Mouse (Mus musculus): Measurements from ENCODE around the gene Sigirr. TPM values are rescaled to one million over a fixed set of nuclear protein-coding genes. Genes with fewer than 3 reads are reported as not detected.

Gene Sigirr
- total RNA-seq, 2 experiments from 2014 or later: 2.1 to 2.5 TPM

GRCm38 (mm10) chr7:141064175-141064574 is 36.2 kb downstream of the Sigirr start:
- no peak for TF ChIP-seq CTCF (conservative IDR thresholded peaks at IDR 0.05)

GRCm38 (mm10) chr7:141063353-141063752 is 37.0 kb downstream of the Sigirr start:
- no peak for TF ChIP-seq CTCF (conservative IDR thresholded peaks at IDR 0.05)
- H3K27ac ChIP-seq: peak overlapping the region; percentile 94; the same call in 1 of the 2 replicates
- no peak for DNase-seq (ENCODE audit: low spot score in 2 of 2)
- no peak overlapping the region for H3K4me3 ChIP-seq

More at GRCm38 (mm10) chr7:141064175-141064574, 36.2 kb downstream of the Sigirr start:
- Histone ChIP-seq H3K27ac (no peak overlapping the region), H3K4me3 (no peak overlapping the region)
- no peak for DNase-seq (ENCODE audit: low spot score in 2 of 2)

GRCm38 (mm10) chr7:141062525-141062924 is 37.8 kb downstream of the Sigirr start:
- H3K4me3 ChIP-seq: peak overlapping the region; percentile 88; the same call in 1 of the 2 replicates
- peak overlapping the region; percentile 94; the same call in 1 of the 2 replicates for H3K27ac ChIP-seq

GRCm38 (mm10) chr7:141061269-141061692 is 39.1 kb downstream of the Sigirr start:
- H3K4me3 ChIP-seq: peak overlapping the region; percentile 88
- TF ChIP-seq CTCF (conservative IDR thresholded peaks at IDR 0.05): no peak
- no peak for DNase-seq (ENCODE audit: low spot score in 2 of 2)
- H3K27ac ChIP-seq: peak overlapping the region; percentile 94

More at GRCm38 (mm10) chr7:141062525-141062924, 37.8 kb downstream of the Sigirr start:
- no peak for TF ChIP-seq CTCF (conservative IDR thresholded peaks at IDR 0.05)
- DNase-seq (ENCODE audit: low spot score in 2 of 2): no peak

DNA sequence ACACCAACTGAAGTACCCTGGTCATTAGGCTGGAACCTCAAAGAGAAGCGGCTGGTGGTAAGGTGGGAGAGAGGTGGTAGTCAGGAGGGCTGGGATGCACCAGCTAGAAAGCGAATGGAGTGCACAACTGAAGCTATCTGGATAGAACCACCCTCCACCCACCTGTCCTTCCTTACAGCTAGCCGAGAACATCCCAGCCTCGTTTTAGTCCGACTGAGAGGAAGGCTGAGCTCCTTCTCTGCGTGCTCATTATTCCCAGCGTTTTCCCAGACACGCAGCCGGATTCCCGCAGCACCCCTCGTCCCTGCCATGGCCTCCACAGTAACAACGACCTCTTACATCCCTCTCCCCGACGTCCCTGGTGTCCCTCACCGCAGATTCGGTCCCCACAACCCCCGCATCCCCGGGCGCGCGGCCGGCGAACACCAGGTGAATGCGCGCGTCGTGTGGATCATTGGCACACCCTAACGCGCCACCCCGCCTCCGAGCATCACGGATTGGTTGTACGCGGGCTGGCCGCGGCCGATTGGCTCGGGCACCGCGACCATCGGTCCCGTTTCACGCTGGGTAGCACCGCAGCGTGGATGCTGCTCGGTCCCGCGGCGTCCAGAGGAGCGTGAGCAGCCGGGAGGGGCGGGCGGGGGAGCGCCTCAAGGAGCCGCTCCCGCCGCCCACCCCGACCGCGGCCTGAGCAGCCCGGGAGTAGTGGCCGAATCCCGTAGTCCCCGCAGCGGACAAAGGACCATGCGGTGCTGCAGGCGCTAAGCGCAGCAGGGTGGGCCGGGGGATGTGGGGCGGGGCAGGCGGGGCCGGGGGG is 39.7 kb downstream of the Sigirr start, which contains the start of gene B4galnt4:
Gene B4galnt4 (plus strand): TSS at position 679 of the 817 bp plus-strand sequence.
- TF ChIP-seq CTCF (conservative IDR thresholded peaks at IDR 0.05): no peak
- Histone ChIP-seq H3K27ac (peak within 1 kb of the TSS; percentile 94), H3K4me3 (peak within 1 kb of the TSS; percentile 88)
- DNase-seq (ENCODE audit: low spot score in 2 of 2): peak; percentile 91 to 94

DNA sequence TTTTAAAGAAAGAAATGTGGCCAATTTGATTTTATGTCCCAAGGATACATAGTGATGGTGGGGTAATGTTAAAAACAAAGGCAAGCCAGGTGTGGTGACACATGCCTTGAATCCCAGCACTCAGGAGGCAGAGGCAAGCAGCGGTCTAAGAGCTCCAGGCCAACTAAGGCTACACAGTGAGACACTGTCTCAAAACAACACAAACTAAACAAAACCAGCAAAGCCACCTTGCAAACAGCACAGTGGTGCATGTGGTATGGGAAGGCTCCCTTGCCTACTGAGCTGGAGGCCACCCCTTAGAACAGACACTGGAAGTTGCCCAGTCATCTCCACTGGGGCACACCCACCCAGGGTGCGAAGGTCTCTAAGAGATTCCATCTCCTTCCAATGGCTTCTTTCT is 40.4 kb downstream of the Sigirr start:
- TF ChIP-seq CTCF (conservative IDR thresholded peaks at IDR 0.05): no peak
- Histone ChIP-seq H3K4me3 (peak overlapping the region; percentile 88), H3K27ac (peak overlapping the region; percentile 94)
- no peak for DNase-seq (ENCODE audit: low spot score in 2 of 2)

GRCm38 (mm10) chr7:141058601-141059341 is 41.6 kb downstream of the Sigirr start:
- Histone ChIP-seq H3K27ac (no peak overlapping the region), H3K4me3 (no peak overlapping the region)
- TF ChIP-seq CTCF (conservative IDR thresholded peaks at IDR 0.05): no peak
- DNase-seq (ENCODE audit: low spot score in 2 of 2): no peak

DNA sequence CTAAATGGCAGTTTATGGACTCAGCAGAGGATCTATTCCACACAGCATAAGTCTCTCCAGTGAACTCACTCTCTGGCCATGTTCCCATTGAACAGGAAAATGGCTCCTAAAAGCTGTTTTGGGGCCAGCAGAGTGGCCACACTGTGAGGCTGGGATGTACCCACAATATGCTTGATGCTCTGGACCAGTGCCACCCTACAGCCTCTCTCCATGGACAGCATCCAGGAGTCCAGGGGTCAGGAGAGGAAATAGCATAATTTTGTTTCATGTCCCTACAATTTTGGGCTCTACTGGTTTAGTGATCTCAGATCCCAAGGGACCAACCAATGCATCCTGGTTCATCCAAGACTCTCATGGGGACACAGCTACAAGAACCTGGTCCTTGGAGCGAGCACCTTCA is 42.8 kb downstream of the Sigirr start:
- no peak for DNase-seq (ENCODE audit: low spot score in 2 of 2)
- no peak overlapping the region for H3K27ac ChIP-seq
- H3K4me3 ChIP-seq: no peak overlapping the region
- no peak for TF ChIP-seq CTCF (conservative IDR thresholded peaks at IDR 0.05)

- no peak overlapping the region for H3K27ac ChIP-seq
- no peak for TF ChIP-seq CTCF (conservative IDR thresholded peaks at IDR 0.05)
- no peak for DNase-seq (ENCODE audit: low spot score in 2 of 2)
Measured at GRCm38 (mm10) chr7:141056976-141057375, 43.4 kb downstream of the Sigirr start.

GRCm38 (mm10) chr7:141055785-141056184 is 44.6 kb downstream of the Sigirr start:
- Histone ChIP-seq H3K4me3 (no peak overlapping the region), H3K27ac (no peak overlapping the region)
- no peak for DNase-seq (ENCODE audit: low spot score in 2 of 2)
- TF ChIP-seq CTCF (conservative IDR thresholded peaks at IDR 0.05): peak; percentile 34

More at GRCm38 (mm10) chr7:141056976-141057375, 43.4 kb downstream of the Sigirr start:
- no peak overlapping the region for H3K4me3 ChIP-seq

DNA sequence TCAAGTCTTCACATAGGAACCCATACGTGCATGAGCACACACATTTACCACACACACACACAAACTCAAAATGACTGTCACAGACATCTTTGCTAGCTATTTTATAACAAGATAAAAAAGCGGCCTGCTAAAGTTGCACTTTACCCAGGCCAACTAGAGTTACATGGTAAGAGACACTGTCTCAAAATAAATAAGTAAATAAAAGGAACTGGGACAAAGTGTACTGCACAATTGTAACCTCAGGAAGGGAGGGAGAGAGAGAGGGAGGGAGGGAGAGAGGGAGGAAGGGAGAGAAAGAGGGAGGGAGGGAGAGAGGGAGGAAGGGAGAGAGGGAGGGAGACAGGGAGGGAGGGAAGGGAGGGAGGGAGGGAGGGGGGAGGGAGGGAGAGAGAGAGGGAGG is 48.0 kb downstream of the Sigirr start:
- DNase-seq (ENCODE audit: low spot score in 2 of 2): no peak
- Histone ChIP-seq H3K27ac (no peak overlapping the region), H3K4me3 (no peak overlapping the region)
- TF ChIP-seq CTCF (conservative IDR thresholded peaks at IDR 0.05): no peak

DNA sequence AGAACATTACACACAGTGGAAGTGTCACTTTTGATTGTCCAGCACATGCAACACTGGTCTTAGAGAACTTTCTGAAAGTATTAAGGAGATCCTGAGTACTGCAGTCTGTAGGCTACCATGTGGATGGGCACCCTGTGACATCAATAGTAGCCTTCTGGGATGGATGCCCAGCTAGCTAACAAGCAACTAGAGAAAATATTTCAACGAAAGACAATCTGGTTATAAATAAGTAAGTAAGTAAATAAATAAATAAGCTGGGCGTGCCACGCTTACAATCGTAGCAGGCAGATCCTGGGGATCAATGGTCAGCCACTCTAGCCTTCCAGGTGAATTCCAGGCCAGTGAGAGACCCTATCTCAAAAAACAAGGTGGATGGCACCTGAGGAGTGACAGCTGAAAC is 48.4 kb downstream of the Sigirr start:
- no peak for TF ChIP-seq CTCF (conservative IDR thresholded peaks at IDR 0.05)
- DNase-seq (ENCODE audit: low spot score in 2 of 2): no peak
- Histone ChIP-seq H3K4me3 (no peak overlapping the region), H3K27ac (no peak overlapping the region)

DNA sequence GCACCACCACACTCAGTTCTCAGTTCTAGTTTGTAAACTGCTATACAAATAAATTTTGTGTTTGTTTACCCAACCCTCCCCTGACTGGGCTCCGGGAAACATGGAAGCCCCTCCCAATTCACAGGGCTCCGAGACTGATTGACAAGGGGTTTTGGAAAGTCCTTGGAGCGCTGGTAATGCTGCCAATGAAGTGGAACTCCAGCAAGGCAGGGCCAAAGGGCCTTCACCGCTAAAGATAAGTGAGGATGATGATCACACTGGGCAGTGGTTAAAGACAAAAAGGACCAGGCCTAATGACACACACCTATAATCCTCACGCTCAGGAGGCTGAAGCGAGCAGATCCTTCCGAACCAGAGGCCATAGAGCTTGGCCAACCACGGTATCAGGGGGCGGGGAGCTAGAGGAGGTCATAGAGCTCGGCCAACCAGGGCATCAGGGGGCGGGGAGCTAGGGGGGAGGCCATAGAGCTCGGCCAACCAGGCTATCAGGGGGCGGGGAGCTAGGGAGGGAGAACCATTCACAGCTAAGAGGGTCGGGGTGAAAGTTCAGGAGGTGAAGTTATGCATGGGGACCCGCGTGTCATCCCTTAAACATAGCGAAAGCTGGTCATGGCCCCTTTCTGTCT is 49.2 kb downstream of the Sigirr start:
- DNase-seq (ENCODE audit: low spot score in 2 of 2): no peak
- no peak for TF ChIP-seq CTCF (conservative IDR thresholded peaks at IDR 0.05)
- Histone ChIP-seq H3K27ac (no peak overlapping the region), H3K4me3 (no peak overlapping the region)
